Mouse (Mus musculus): ENCODE results near the gene Il18rap. TPM values are rescaled to one million over a fixed set of nuclear protein-coding genes. Genes with fewer than 3 reads are reported as not detected.

Il18rap gene
- under 1 TPM; 0.36 to 0.79 TPM for total RNA-seq (2021)
- long read RNA-seq, experiment 1, partial matches to known transcripts = 0 of 1 reads
- long read RNA-seq, experiment 1, other reads (novel, unspliced or antisense) = 1 of 1 reads
- long read RNA-seq, experiment 2 = 0 reads

DNA sequence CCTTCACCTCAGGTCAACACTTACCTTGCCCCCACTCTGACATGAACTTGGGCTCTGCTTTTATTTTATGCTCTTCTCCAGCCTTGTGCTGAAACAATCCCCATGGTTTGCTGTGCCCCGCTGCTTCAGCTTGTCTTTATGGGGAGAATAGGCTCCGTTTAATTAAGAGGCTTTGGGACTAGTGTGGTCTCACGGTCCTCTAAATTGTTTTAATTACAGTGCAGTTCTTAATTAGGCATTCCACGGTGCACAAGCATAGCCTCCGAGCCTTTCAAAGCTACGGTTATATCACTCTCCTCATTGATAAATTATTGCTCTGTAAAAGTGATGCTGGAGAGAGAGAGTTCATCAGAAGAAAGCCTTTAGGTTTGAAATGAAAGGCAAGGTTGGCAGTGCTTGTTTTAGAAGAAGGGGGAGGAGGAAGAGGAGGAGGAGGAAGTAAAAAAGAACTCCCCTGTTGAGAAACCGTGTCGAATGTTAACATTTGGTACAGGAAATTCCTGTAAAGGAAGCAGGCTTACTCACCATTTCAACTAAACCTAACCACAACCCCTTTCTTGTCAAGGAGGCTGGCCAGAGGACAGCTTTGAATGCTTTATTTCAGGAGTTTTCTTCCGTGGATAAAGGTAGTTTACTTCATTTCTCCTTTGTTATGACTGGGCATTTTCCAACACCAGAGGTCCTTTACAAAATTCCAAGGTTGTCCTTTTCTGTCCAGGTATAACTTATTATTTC, at the start of gene Il18rap:
Gene Il18rap, plus strand, starts transcription at position 512 of the 735 bp plus-strand sequence.
- DNase-seq (ENCODE audit: low spot score in 2 of 2) = no peak

DNA sequence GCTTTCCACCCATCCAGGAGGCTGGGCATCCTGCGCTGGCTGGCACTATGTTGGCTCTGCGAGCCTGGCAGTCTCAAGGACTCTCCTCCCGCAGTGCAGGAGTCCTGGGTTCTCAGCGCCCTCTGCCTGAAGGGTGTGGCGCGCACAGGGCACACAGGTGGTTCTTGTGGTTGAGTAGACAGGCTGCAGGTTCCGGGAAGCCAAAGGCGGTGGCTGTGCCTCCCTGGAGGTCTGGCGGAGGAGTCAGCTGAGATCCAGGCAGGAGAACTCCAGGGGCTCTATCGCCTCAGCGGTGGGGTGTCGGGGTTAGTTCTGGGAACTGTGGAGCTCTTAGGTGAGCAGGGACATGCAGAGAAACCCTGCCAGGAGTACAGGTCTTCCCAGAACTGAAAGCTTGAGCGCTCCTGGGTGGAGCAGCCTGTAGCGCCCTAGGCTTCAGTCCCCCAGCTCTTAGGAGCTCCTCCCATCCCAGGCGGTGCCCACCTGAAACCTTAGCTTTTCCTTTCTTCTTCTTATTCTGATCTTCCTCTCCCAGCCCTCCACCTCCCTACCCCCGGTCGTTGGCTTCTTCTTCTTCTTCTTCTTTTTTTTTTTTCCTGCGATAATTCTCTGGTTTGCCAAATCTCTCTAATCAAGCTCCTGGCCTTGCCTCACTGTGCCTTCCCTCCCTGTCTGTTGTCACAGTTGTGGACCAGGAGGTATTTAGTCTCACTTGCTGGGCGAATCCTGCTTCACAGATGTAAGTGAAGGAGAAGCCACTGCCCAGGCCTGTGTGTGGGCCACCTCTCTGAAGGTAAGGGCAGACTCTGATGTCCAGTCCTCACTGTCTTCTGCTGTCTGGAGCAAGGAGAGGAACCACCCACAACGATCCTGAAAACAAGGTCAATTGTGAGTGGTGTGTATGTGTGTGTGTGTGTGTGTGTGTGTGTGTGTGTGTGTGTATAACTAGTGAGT, 49.4 kb upstream of the Il18rap start, which contains the start of gene Il18r1:
Gene Il18r1, plus strand, starts transcription at position 76 of the 954 bp plus-strand sequence.
- DNase-seq (ENCODE audit: low spot score in 2 of 2) = no peak

GRCm38 (mm10) chr1:40467306-40467705, 47.9 kb upstream of the Il18rap start:
- DNase-seq (ENCODE audit: low spot score in 2 of 2) = no peak

DNA sequence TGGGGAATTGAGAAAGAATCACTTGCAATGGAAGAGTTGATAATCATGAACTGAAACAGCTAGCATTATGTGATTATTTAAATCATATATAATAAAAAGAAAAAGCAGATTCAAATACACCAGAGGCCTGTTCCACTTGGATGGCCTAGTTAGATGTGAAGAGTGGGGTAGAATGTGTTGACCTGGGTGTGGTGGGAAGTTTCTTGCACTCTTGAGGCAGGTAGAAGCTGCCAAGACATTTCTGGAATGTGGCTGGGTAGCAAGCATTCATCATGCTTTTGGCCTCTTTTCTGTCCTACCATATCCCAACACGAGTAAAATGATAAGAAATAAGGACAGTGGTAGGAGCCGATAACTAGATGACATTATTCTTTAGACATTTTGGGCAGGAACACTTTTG, 46.4 kb upstream of the Il18rap start:
- no peak for DNase-seq (ENCODE audit: low spot score in 2 of 2)

GRCm38 (mm10) chr1:40469900-40470299, 45.3 kb upstream of the Il18rap start:
- no peak for DNase-seq (ENCODE audit: low spot score in 2 of 2)

DNA sequence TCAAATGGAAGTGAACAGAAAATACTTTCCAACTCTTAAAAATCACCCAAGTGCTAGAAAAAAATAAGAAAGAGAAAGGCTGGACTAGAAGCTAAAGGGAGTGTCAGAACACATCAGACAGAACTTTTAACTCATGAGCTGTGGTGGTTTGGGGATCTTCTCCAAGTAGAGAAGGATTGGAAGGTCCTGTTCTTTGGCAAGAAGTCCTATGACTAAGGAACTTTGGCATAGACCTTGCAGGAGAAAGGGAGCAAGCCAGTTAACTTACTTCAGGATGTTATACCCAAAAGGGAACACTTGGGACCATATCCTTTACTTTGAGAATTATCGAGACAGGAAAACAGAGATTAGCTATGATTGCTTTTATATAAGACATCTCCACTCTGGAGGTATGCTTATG, 42.8 kb upstream of the Il18rap start:
- no peak for DNase-seq (ENCODE audit: low spot score in 2 of 2)

DNA sequence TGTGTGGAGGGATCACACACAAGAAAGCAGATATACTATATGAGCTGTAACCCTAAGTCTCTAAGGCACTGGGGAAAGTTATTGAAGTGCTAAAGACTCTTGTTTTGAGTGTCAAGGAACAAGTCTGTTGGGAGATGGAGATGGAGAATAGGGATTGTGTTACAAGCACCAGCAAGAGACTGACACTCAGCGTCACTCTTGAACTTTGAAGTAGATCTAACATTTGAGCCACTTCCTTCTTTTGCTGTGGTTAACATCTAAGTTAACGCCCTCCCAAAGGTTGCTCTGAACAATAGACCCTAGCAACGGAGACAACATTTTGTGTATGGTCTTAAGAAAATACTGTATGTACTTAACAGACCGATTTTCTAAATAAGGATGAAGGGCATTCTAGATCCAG, 41.5 kb upstream of the Il18rap start:
- DNase-seq (ENCODE audit: low spot score in 2 of 2) = no peak

DNA sequence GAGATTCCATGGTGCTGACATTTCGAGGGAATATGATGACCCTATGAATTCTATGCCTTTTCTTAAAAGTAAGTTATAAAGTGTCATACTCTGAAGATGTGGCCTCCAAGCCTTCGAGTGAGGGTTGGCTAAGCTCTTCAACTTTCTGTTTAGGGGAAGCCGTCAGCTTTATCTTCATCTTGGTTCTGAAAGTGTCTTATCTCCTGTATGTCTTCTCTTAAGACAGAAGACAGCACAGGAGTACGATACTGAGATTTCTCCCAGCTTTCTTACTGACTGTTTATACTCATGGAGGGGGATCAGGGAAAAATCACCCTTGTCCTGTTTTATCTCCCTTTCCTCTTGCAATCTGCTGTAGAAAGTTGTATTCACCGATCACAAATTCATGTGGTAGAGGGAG, 40.8 kb upstream of the Il18rap start:
- DNase-seq (ENCODE audit: low spot score in 2 of 2) = no peak

GRCm38 (mm10) chr1:40475697-40476096, 39.5 kb upstream of the Il18rap start:
- DNase-seq (ENCODE audit: low spot score in 2 of 2) = no peak

DNA sequence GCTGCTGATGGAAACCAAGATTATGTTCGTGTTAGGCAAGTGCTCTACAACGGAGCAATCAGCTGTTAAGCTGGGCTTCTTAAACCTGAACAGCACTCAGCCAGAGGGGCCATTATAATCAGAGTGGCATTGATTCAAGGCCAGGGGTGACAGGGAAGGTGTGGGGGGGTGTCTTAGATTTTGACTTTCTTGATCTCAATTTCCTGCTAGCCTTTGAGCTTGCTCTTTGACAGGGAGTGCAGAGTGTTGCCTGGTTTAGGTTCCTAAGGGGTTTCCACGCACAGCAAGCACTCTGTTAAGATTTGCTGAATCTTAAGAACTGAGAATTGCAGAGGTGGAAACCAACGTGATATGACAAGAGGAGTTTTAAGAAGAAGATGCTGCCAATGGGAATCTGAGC, 38.4 kb upstream of the Il18rap start:
- no peak for DNase-seq (ENCODE audit: low spot score in 2 of 2)

- no peak for DNase-seq (ENCODE audit: low spot score in 2 of 2)
Observed at GRCm38 (mm10) chr1:40479505-40479923, 35.6 kb upstream of the Il18rap start.

- no peak for DNase-seq (ENCODE audit: low spot score in 2 of 2)
Observed at GRCm38 (mm10) chr1:40494594-40494993, 20.6 kb upstream of the Il18rap start.

- DNase-seq (ENCODE audit: low spot score in 2 of 2) = no peak
Observed at GRCm38 (mm10) chr1:40499708-40500107, 15.5 kb upstream of the Il18rap start.

DNA sequence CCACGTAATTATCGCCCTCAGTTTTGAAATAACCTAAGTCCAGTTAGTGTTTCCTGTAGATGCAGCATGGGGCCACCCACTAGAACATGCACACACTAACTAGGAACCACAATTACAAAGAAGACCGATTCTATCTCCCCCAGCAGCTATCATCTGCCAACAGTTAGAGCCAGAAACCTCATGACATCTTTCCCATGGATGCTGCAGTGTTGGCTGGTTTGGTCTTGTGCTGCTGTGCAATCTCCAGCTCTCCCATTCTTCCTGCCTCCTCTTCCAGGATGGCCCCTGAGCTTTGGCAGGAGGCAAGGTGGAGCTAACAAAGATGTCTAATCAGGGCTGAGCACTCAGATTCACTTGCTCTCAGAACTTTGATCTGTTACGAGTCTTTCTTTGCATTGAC, 14.0 kb upstream of the Il18rap start:
- no peak for DNase-seq (ENCODE audit: low spot score in 2 of 2)

DNA sequence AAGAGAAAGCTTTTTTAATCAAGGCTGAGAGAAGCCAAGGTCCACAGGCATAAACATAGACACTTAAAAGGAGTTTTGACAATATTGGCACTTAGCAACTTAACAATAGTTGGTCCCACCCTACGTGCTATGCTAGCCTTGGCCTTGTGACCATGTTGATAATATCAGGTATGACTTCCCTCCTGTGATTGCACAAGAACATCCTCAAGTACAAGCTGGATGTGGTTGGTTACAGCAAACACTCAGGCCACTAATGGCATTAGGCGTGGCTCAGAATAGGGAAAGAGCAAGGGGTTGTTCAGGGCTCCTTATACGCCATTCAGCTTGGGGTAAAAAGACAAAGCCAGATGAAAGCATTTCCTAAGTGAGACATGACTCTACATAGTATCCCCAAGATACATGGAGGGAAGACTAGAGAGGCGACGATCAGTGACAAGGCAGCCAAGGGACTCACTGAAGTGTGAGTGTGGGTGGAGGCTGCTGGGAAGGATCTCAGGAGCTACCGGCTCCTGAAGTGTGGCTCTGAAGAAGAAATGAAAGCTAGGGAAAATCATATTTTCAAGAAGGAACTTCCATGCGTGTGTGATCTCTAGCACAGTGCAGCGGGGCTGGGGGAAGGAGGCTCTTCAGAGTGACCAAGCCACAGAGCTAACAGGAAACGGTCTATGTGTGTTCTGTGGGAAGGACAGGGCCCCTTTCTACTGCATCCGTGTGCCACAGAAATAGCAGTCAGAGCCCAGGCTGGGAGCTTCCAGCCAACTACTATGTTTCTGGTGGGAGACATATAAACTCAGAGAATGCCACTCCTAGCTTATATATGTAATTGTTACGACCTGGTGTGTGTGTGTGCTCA, 13.4 kb upstream of the Il18rap start:
- no peak for DNase-seq (ENCODE audit: low spot score in 2 of 2)

DNA sequence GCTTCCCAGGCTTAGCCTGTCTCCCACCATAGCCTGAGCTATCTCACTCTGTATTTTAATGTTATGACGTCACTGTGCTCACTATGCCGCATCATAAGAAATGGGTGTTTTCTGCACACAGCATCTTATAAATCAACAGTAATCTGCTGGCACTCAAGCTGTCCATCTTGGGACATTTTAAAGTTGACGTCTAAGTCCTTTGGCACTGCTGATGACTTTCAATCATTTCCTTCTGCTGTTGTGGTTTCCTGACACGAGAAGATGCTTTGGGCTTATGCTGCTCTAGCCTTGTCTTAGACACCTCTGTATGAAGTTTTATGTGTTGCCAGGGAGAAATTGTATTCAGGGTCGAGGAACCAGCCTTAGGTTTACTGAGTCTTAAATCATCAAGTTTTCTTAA, 10.6 kb upstream of the Il18rap start:
- no peak for DNase-seq (ENCODE audit: low spot score in 2 of 2)

DNA sequence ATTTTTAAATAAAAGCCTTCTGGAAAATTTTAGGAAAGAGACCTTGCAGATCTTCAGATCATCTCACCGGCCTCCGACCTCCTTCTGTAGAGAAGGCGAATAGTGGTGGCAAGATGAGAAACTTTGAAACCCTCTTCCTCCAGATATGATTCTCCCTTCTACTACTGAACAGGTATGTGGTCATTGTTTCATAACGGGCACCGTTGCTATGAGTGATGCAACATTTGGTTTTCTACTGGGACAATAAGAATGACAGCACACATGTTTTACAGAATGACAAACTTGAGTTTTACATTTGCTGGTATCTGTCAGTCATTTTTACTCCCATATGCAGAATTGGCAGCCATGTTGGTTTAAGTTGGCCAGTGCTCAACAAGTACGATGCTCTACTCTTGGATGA, 1.2 kb downstream of the Il18rap start:
- no peak for DNase-seq (ENCODE audit: low spot score in 2 of 2)

DNA sequence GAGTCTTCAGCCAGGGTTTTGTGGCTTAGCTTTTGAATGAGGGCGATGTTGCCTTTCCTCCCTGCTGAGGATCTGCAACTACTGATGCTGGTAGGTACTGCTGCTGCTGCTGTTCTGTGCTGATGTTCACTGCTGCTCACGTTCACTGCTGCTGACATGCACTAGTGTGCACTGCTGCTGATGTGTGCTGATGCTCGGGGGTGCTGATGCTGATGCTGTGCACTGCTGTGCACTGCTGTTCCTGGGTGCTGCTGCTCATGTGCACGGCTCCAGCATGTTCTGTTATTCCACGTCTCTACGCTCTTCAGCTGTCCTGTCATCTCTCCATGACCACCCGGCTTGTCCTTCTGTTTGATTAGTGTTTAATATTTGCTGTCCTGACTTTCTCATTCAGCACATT, 7.8 kb downstream of the Il18rap start:
- no peak for DNase-seq (ENCODE audit: low spot score in 2 of 2)

DNA sequence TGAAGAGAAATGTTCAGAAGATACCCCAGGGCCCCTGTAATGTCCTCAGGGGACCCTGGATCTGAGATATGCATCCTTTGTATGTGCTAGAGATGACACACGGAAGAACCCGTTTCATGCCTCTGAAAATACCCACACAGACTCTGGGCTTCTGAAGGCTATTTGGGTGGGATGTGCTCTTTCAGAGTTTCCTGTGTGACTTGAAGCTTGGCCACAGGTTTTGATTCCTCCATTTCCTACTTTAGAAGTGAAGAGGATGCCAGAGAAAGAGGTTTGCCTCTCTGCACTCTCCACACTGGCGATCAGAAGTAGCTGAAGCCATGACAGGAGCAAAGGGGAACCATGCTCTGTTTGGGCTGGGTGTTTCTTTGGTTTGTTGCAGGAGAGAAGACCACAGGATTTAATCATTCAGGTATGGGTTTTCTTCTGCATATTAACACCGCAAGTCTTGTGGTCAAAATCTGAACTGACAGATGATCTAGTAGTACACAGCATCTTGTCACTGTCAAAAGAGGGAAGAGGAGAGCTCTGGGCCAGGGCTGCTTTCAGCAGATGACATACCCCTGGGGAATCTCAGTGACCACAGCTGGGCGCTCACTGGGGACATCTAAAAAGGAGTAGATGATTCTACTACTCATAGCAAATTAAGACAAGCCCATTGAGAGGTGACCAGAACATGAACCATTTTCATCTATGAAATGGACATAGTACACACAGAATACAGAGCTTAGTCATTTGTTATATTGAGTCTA, 9.0 kb downstream of the Il18rap start:
- no peak for DNase-seq (ENCODE audit: low spot score in 2 of 2)

- DNase-seq (ENCODE audit: low spot score in 2 of 2) = no peak
Observed at GRCm38 (mm10) chr1:40529287-40529686, 14.1 kb downstream of the Il18rap start.
